Mouse (Mus musculus): ENCODE data around the gene Il1rn.

Gene Il1rn

DNA sequence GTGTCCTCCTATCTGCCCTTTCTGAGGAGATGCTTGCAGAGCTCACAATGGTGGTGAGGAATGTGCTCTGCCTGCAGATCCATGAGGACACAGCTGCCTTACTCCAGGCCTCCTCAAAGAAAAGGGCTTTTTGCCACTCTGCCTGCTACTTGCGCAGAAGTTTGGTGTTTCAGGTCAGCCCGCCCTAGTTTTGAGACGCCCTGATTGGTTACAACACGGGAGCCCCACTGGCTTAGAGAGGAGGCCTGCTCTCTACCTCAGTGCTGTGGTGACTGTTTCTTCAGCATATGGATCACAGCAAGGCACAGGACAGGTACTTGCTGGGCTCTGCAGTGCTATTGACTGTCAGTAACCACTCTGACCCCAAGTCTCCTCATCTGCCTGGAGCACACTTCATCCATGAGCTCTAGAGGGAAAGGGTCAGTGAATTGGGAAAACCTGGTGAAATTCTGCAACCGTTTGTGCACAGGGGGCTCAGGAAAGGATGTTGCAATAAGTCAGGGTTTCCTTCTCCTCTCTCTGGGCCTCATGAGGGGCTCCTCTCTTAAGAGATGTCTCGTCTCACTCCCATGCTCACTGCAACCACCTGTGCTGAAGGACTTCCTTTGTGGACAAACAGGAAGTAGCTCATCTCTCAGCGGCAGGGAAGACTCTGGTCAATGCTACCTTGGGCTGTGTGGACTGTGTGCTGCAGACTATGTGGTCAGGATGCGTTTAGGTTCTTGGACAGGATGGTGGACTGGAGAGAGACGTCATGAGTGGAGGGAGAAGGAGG lies 46.0 kb downstream of the Il1rn start:
- no peak for DNase-seq (ENCODE audit: low spot score in 2 of 2)

DNA sequence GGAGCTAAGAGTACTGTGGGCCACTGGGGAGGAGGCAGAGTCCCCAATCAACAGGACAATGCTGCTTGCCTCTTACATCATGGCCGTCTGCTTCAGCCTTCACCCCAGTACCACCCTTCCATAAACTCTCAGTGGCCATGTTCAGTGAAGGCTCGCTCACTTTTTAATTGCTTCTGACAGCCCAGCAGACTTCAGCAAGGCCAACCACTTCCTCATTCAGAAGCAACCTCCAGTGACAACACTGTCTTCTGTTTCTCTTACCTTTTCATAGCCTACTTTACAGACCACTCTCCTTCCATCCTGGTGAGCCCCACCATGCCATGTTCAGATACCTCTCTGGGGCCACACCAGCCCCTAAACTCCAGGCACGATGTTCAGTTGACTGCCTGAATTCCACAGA lies 47.0 kb downstream of the Il1rn start:
- DNase-seq (ENCODE audit: low spot score in 2 of 2): no peak

- DNase-seq (ENCODE audit: low spot score in 2 of 2): no peak
Observed at GRCm38 (mm10) chr2:24384393-24384792, 47.7 kb downstream of the Il1rn start.

GRCm38 (mm10) chr2:24385111-24385961 lies 48.7 kb downstream of the Il1rn start:
- DNase-seq (ENCODE audit: low spot score in 2 of 2): peak; percentile 25 to 42

DNA sequence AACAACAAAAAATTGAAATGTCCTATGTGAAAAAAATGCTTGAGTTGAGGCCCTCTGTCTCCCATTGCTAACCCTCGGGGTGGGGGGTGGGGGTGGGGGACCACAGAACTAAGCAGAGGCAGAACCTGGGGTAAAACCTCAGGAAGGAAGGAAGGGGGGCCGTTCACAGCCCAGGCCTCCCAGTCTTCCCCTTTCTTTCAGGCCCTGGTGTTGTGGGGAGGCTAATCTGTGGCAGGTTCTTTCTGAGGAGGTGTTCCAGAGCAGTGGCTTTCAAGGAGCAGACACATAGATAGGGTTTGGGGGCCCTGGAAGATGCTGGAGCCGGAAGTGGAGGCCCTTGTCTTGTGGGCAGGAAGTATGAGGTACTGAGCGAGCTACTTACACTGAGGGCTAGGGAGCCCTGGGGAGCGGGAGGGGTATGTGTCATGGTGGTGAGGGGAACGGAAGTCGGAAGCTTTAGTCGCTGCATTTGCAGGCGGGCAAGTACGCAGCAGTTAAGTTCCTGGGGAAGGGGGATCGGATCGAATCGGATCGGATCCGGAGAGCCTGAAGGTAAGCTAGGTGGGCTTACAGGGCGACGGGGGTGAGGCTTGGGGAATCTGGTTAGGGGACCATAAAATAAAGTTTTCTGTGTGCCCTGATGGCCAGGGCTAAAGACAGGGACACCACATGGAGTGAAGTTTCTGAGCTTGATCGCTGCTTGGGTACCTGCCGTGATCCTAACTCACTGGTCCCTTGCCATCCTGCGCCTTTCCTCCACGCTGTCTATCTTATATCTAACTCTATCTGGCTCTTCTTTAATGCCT lies 49.7 kb downstream of the Il1rn start:
- DNase-seq (ENCODE audit: low spot score in 2 of 2): no peak

DNA sequence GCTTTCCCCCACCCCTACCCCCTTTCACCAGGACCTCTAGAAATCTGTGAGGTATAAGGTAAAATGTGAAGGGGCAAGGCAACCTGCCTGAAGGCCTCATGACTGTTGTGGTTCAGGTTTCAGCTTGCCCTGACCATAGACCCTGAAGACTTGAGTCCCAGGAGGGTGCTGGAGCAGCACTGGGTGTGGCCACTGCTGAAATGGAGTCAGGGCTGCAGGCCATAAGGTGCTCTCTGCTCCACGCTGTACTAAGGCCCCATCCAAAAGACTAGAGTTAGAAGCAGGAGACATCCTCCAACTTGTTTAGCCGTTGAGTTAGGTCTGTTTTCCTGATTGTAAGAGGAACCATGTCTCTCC lies 50.3 kb downstream of the Il1rn start:
- no peak for DNase-seq (ENCODE audit: low spot score in 2 of 2)

- no peak for DNase-seq (ENCODE audit: low spot score in 2 of 2)
Observed at GRCm38 (mm10) chr2:24387361-24388283, 51.0 kb downstream of the Il1rn start.

DNA sequence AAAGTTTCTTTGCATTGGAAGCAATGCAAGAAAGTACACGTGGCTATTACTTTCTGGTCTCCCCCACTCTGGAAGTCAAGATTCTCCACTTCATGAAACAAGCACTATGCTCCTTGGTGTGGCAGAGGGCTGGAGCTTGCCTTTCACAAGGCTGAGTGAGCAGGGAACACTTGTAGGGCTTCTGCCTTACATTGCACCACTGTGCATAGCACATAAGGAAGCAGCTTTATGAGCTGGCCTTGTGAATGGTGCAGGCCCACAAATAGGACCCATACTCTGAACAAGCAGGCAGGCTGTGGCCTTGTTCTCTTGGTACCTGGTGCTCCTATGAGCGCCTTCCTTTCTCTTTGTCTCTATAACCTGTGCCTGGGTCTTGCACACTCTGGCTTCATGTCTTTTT lies 56.6 kb downstream of the Il1rn start:
- no peak for DNase-seq (ENCODE audit: low spot score in 2 of 2)

GRCm38 (mm10) chr2:24397115-24397514 lies 60.5 kb downstream of the Il1rn start:
- DNase-seq (ENCODE audit: low spot score in 2 of 2): no peak

DNA sequence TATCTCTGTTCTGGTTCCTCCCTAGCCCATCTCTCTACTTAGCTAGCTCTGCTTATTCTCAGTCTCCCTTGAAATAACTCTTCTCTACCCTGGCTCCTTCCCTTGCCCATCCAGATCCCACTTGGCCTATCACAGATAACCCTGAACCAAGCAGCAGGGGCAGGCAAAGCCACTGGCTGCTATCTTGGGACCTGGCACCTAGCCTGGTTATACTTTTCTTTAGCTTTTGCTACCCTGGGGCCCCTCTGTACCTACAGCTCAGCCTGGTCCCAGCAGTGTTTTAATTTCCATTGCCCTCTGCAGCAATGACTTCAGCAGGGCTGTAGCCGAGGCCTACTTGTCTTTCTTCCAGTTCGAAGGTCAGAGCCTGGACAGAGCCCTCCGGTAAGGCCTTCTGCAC lies 64.1 kb downstream of the Il1rn start:
- DNase-seq (ENCODE audit: low spot score in 2 of 2): no peak

Data from urinary bladder, postnatal 36 days (tissue).